Mouse (Mus musculus): Measurements from ENCODE around the gene Tubg1. TPM values are rescaled to one million over a fixed set of nuclear protein-coding genes. Genes with fewer than 3 reads are reported as not detected.

Tubg1 gene
- total and polyA plus RNA-seq, 2 experiments from 2014 or later: 43.1 to 66.6 TPM

DNA sequence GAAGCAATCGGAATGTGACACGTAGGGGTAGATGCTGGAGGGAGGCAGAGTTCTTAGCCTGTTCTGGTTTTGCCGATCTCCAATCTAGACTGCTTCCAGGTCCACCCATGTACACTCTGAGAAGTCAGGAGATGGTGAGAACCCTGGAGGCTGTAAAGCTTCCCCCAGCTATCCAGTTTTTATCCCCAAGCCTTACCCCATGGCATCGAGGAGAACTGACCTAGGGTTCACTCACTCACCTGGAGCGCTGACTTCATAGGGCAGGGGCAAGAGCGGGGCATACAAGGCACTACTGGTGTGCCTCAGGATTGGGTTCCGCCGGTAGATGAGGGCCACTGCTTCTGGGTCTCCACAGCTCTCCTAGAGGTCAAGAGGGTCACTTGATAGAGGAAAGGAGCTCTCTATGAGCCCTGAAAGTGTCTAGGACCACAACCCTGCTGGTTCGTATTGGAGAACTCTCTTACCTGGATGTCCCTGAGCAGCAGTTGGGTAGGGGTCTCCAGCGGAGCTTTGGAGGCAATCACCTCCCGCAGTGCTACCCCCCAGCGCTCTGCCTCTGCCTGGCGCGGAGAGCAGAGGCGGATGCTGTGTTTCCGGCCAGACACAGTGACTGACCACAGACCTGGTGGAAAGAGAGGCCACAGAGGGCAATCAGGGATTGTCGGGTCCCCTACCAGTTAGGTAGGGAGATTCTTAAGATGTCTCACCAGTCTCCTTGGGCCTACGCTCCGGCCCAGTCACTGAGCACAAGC is 47.6 kb downstream of the Tubg1 start:
- no peak overlapping the region for H3K9ac ChIP-seq
- DNase-seq (no peak), ATAC-seq (no peak)
- no peaks in the 10 kb centered on the region for H3K9me3 ChIP-seq (ENCODE audit: low read length)
- H3K4me1 ChIP-seq (ENCODE audit: insufficient read depth): no peaks in the 10 kb centered on the region; the same call in none of the 2 replicates
- no peak for TF ChIP-seq CTCF (IDR thresholded peaks at IDR 0.05; ENCODE audit: low read depth)
- peaks cover 55% of the 10 kb centered on the region for H3K27me3 ChIP-seq (ENCODE audit: insufficient read depth, low read length)
- no peak overlapping the region for H3K4me2 ChIP-seq (ENCODE audit: low read depth)
- WGBS: 61% methylated on average over 19 of the region's 19 CpGs
- peaks cover 13% of the 10 kb centered on the region for H3K36me3 ChIP-seq (ENCODE audit: insufficient read depth)
- H3K4me3 ChIP-seq (ENCODE audit: low read depth, low read length): no peak overlapping the region
- H3K27ac ChIP-seq (ENCODE audit: low read depth, low read length): no peak overlapping the region

DNA sequence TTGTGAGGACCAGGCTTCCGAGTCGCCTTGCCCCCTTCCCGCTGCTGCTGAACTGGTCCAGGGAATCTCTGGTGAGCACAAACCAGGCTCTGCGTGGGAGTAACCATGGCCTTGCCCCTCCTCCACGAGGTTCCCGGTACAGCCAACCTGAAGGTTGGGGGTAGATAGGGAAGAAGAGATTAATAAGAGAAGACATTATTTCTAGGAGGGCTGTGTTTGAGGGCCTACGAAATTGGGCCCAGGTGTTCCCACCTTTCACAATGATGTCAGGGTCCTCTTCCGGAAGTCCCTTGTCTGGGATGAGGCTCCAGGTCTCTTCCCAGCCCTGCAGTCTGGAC is 48.2 kb downstream of the Tubg1 start:
- TF ChIP-seq CTCF (IDR thresholded peaks at IDR 0.05; ENCODE audit: low read depth): no peak
- H3K9me3 ChIP-seq (ENCODE audit: low read length): no peaks in the 10 kb centered on the region

GRCm38 (mm10) chr11:101168301-101168980 is 48.7 kb downstream of the Tubg1 start:
- no peak overlapping the region for H3K4me2 ChIP-seq (ENCODE audit: low read depth)
- no peaks in the 10 kb centered on the region for H3K9me3 ChIP-seq (ENCODE audit: low read length)
- H3K36me3 ChIP-seq (ENCODE audit: insufficient read depth): peaks cover 13% of the 10 kb centered on the region
- H3K4me3 ChIP-seq (ENCODE audit: low read depth, low read length): no peak overlapping the region
- no peak for TF ChIP-seq CTCF (IDR thresholded peaks at IDR 0.05; ENCODE audit: low read depth)
- H3K27me3 ChIP-seq (ENCODE audit: insufficient read depth, low read length): peaks cover 56% of the 10 kb centered on the region
- peaks cover 5% of the 10 kb centered on the region for H3K4me1 ChIP-seq (ENCODE audit: insufficient read depth)
- H3K9ac ChIP-seq: no peak overlapping the region
- ATAC-seq: no peak
- 71% methylated on average over 18 of the region's 18 CpGs for WGBS
- no peak for DNase-seq
- H3K27ac ChIP-seq (ENCODE audit: low read depth, low read length): no peak overlapping the region

More for the DNA sequence above, 48.2 kb downstream of the Tubg1 start:
- Histone ChIP-seq H3K4me1 (ENCODE audit: insufficient read depth) (peaks cover under 1% of the 10 kb centered on the region), H3K4me3 (ENCODE audit: low read depth, low read length) (no peak overlapping the region), H3K27me3 (ENCODE audit: insufficient read depth, low read length) (peaks cover 55% of the 10 kb centered on the region), H3K4me2 (ENCODE audit: low read depth) (no peak overlapping the region), H3K9ac (no peak overlapping the region), H3K27ac (ENCODE audit: low read depth, low read length) (no peak overlapping the region), H3K36me3 (ENCODE audit: insufficient read depth) (peaks cover 13% of the 10 kb centered on the region)
- no peak for DNase-seq
- no peak for ATAC-seq
- WGBS: 60% methylated on average over 8 of the region's 8 CpGs

DNA sequence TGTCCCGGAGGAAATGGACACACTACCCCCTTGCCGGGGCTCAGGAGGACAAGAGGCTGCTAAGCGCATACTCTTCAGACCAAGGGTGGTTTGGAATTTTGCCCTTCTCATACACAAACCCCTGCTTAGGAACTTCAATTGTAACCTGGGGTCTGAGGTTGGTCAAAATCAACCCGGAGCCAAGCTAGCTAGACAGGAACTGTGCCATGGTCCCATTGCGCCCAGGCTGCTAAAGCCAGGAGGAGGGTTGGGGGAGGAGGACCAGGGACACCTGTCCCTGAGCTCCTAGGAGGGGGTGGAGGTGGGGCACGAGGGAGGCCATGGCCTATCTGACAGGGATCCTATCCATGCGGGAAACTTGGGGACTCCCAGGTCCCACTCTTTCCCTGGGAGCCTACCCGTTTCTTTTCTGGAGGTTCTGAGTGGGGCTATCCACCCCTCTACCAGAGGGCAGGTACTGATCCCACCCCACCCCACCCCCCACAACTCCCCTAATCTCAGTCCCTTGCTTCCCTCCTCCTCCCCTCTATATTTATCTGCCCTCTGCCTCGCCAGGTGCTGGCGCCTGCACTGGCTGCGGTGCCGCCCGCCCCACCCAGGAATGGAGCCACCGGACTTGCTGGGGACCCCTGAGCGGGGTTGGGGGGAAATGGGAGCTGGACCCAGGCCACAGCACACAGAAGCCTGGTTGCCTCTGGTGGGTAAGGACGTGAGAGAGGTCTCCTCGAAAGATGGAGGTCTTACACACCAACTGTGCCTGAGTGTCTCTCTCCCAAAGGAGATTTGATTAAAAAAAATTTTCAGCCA is 49.8 kb downstream of the Tubg1 start:
- DNase-seq: no peak
- Histone ChIP-seq H3K4me2 (ENCODE audit: low read depth) (peak overlapping the region; percentile 61), H3K27ac (ENCODE audit: low read depth, low read length) (no peak overlapping the region), H3K9ac (peak overlapping the region; percentile 63; the same call in 1 of the 2 replicates), H3K4me1 (ENCODE audit: insufficient read depth) (peaks cover 15% of the 10 kb centered on the region), H3K27me3 (ENCODE audit: insufficient read depth, low read length) (peaks cover 52% of the 10 kb centered on the region), H3K9me3 (ENCODE audit: low read length) (no peaks in the 10 kb centered on the region), H3K36me3 (ENCODE audit: insufficient read depth) (peaks cover 13% of the 10 kb centered on the region), H3K4me3 (ENCODE audit: low read depth, low read length) (peak overlapping the region; percentile 71)
- WGBS: 18% methylated on average over 17 of the region's 17 CpGs
- TF ChIP-seq CTCF (IDR thresholded peaks at IDR 0.05; ENCODE audit: low read depth): no peak
- ATAC-seq: no peak

- Histone ChIP-seq H3K27ac (ENCODE audit: low read depth, low read length) (peak within 1 kb of the TSS; percentile 64; the same call in 1 of the 2 replicates), H3K4me2 (ENCODE audit: low read depth) (peak within 1 kb of the TSS; percentile 61), H3K9ac (peak within 1 kb of the TSS; percentile 63), H3K27me3 (ENCODE audit: insufficient read depth, low read length) (peaks cover 52% of the 10 kb centered on the region), H3K9me3 (ENCODE audit: low read length) (no peaks in the 10 kb centered on the region), H3K4me1 (ENCODE audit: insufficient read depth) (peaks cover 18% of the 10 kb centered on the region), H3K36me3 (ENCODE audit: insufficient read depth) (peaks cover 9% of the 10 kb centered on the region), H3K4me3 (ENCODE audit: low read depth, low read length) (peak within 1 kb of the TSS; percentile 71)
- WGBS: under 1% methylated on average over 35 of the region's 35 CpGs
- TF ChIP-seq CTCF (IDR thresholded peaks at IDR 0.05; ENCODE audit: low read depth): no peak
- DNase-seq: no peak
- ATAC-seq: no peak
These were observed 50.6 kb downstream of the Tubg1 start, which contains the start of gene Cntnap1 for GRCm38 (mm10) chr11:101170354-101170810. TSS of gene Cntnap1 (plus strand) at chr11:101170523.

DNA sequence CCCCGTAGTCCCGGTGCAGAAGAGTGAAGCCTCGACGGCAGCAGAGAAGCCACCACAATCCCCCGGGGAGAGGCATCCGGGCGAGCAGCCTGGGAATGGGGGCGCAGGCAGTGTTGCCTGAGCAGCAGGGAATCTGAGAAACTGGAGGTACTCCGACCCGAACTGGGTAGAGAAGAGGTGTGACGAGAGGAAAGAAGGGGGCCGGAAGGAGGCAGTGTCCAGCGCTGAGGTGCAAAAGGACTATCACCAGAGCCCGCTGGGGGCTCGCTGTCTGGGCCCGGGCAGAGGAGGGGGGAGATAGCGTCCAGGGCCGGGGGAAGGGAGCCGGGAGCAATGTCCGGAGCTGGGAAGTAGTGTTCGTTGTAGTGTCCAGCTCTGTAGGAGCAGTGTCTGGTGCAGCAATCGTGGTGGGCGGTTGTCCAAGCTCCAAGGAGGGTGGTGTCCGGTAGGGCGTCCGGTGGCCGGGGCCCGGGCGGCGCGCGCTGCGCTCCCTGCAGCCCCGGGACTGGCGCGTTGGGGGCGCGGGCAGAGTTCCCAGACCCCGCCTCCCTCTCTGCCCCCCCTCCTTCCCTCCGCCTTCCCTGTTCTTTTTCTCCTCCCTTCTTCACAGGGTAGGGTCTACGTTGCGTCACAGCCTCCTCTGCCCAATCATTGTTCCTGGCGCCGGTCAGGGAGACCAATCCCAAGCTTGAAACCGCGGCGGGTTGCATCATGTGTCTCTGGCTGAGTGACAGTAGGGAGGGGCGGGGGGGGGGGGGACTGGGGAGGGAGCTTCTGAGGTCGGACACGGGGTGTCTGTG is 51.3 kb downstream of the Tubg1 start, which contains the start of gene Plekhh3:
Gene Plekhh3, minus strand, starts transcription at position 541 of the 800 bp plus-strand sequence.
- ATAC-seq (peak; percentile 96), DNase-seq (peak; percentile 98)
- peaks cover 18% of the 10 kb centered on the region for H3K4me1 ChIP-seq (ENCODE audit: insufficient read depth)
- peak within 1 kb of the TSS; percentile 61 for H3K4me2 ChIP-seq (ENCODE audit: low read depth)
- peak; percentile 21 for TF ChIP-seq CTCF (IDR thresholded peaks at IDR 0.05; ENCODE audit: low read depth)
- peak within 1 kb of the TSS; percentile 71 for H3K4me3 ChIP-seq (ENCODE audit: low read depth, low read length)
- H3K9ac ChIP-seq: peak within 1 kb of the TSS; percentile 63
- H3K27me3 ChIP-seq (ENCODE audit: insufficient read depth, low read length): peaks cover 48% of the 10 kb centered on the region
- peak within 1 kb of the TSS; percentile 74 for H3K27ac ChIP-seq (ENCODE audit: low read depth, low read length)
- H3K36me3 ChIP-seq (ENCODE audit: insufficient read depth): peaks cover 9% of the 10 kb centered on the region
- 1% methylated on average over 48 of the region's 50 CpGs for WGBS
- no peaks in the 10 kb centered on the region for H3K9me3 ChIP-seq (ENCODE audit: low read length)
